Mouse (Mus musculus): Measurements from ENCODE around the gene Kcnt1. TPM values are rescaled to one million over a fixed set of nuclear protein-coding genes. Genes with fewer than 3 reads are reported as not detected.

The Kcnt1 gene
- 0.46 TPM for polyA plus RNA-seq (2014; fragmentation: Illumina TruSeq; extraction: RNeasy Lipid Tissue Mini Kit (QIAGEN cat#74804); ENCODE audit: low read depth, low replicate concordance)

DNA sequence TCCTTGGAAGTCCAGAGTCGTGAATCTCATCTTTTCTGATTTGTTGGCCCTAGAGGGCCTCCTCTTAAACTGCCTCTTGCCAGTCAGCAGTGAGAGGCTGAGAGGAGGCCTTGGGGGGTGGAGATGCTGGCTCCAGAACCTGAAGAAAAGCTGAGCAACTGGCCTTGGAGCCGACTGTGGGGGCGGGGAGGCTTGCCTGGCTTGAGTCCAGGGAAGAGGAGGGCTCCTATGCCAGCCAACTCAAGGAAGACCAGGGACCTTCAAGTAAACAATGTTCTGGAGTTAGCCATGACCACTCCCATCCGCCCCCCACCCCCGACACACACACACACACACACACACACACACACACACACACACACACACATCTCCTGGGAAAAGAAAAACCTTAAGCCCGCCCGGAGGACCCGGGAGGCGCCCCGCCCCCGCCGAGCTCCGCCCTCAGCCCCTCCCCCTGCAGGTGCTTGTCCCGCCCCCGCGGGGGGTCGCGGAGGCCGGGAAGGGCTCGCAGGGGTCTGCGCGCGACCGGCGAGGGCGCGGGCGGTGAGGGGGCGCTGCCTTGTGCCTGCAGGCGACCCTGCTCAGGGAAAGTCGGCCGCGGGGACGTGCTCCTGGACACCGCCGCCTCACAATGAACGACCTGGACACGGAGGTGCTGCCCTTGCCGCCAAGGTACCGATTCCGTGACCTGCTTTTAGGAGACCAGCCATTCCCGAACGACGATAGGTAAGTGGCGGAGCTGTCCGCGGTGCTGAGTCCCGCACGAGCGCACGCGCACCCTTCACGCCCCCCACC, at the start of gene Kcnt1:
TSS of gene Kcnt1 (plus strand) at position 398 of the 795 bp plus-strand sequence.

DNA sequence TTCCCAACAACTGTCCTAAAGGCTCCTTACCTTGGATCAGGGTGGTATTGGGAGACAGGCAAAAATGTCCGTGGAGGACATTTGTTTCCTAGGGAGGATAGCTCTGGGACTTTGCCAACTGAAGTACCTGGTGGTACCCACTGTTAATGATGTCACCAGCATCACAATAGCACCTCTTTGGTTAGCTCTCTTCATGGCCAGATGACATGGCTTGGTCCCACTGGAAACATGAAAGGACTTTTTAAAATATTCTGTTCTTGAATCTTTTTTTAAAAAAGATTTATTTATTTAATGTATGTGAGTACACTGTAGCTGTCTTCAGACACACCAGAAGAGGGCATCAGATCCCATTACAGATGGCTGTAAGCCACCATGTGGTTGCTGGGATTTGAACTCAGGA, 47.8 kb upstream of the Kcnt1 start, which contains the start of gene Glt6d1:
TSS of gene Glt6d1 (minus strand) at position 101 of the 400 bp plus-strand sequence.

DNA sequence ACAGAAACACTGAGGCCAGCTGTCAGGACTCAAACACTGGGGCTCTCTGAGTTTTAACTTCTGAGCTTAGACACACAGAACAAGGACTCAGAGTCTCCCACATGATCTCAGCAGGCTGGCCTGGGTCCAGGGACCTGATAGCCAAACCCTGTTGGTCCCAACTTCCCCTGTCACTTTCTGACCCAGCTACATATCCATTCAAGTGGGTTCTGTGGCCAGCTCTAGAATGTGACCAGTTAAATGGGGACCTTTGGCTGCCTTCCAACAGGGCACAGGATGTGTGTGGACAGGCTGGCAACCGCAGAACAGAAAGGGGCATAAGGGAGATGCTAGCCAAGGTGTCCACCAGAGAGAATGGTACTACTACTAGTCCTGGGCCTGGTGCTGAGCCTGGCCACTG, 40.7 kb upstream of the Kcnt1 start, which contains the start of gene Lcn9:
TSS of gene Lcn9 (plus strand) at position 348 of the 400 bp plus-strand sequence.

GRCm38 (mm10) chr2:25847226-25847625, 16.3 kb upstream of the Kcnt1 start, which contains the start of gene Sohlh1:
Gene Sohlh1 (minus strand): TSS chr2:25847248.

Other genes with a start within 250 kb of the Kcnt1 start
- 88.5 TPM for gene Ccdc183, start 246.1 kb upstream of the Kcnt1 start, polyA plus RNA-seq (2014; fragmentation: Illumina TruSeq; extraction: RNeasy Lipid Tissue Mini Kit (QIAGEN cat#74804); ENCODE audit: low read depth, low replicate concordance)
- 2.3 TPM for gene Tmem141, start 241.7 kb upstream of the Kcnt1 start, polyA plus RNA-seq (2014; fragmentation: Illumina TruSeq; extraction: RNeasy Lipid Tissue Mini Kit (QIAGEN cat#74804); ENCODE audit: low read depth, low replicate concordance)
- gene Fcna, start 235.7 kb upstream of the Kcnt1 start, polyA plus RNA-seq (2014; fragmentation: Illumina TruSeq; extraction: RNeasy Lipid Tissue Mini Kit (QIAGEN cat#74804); ENCODE audit: low read depth, low replicate concordance): not detected
- not detected for gene Lcn8, start 210.6 kb upstream of the Kcnt1 start, polyA plus RNA-seq (2014; fragmentation: Illumina TruSeq; extraction: RNeasy Lipid Tissue Mini Kit (QIAGEN cat#74804); ENCODE audit: low read depth, low replicate concordance)
- not detected for gene Lcn5, start 205.8 kb upstream of the Kcnt1 start, polyA plus RNA-seq (2014; fragmentation: Illumina TruSeq; extraction: RNeasy Lipid Tissue Mini Kit (QIAGEN cat#74804); ENCODE audit: low read depth, low replicate concordance)
- not detected for gene Lcn6, start 186.9 kb upstream of the Kcnt1 start, polyA plus RNA-seq (2014; fragmentation: Illumina TruSeq; extraction: RNeasy Lipid Tissue Mini Kit (QIAGEN cat#74804); ENCODE audit: low read depth, low replicate concordance)
- not detected for gene Lcn10, start 181.0 kb upstream of the Kcnt1 start, polyA plus RNA-seq (2014; fragmentation: Illumina TruSeq; extraction: RNeasy Lipid Tissue Mini Kit (QIAGEN cat#74804); ENCODE audit: low read depth, low replicate concordance)
- not detected for gene Obp2a, start 163.7 kb upstream of the Kcnt1 start, polyA plus RNA-seq (2014; fragmentation: Illumina TruSeq; extraction: RNeasy Lipid Tissue Mini Kit (QIAGEN cat#74804); ENCODE audit: low read depth, low replicate concordance)
- gene Bmyc, start 157.0 kb upstream of the Kcnt1 start, polyA plus RNA-seq (2014; fragmentation: Illumina TruSeq; extraction: RNeasy Lipid Tissue Mini Kit (QIAGEN cat#74804); ENCODE audit: low read depth, low replicate concordance): 1.2 TPM
- not detected for gene Obp2b, start 126.7 kb upstream of the Kcnt1 start, polyA plus RNA-seq (2014; fragmentation: Illumina TruSeq; extraction: RNeasy Lipid Tissue Mini Kit (QIAGEN cat#74804); ENCODE audit: low read depth, low replicate concordance)
- gene Lcn3, start 98.2 kb upstream of the Kcnt1 start, polyA plus RNA-seq (2014; fragmentation: Illumina TruSeq; extraction: RNeasy Lipid Tissue Mini Kit (QIAGEN cat#74804); ENCODE audit: low read depth, low replicate concordance): not detected
- gene Lcn11, start 86.7 kb upstream of the Kcnt1 start, polyA plus RNA-seq (2014; fragmentation: Illumina TruSeq; extraction: RNeasy Lipid Tissue Mini Kit (QIAGEN cat#74804); ENCODE audit: low read depth, low replicate concordance): not detected
- 3.1 TPM for gene Gm13539, start 81.5 kb upstream of the Kcnt1 start, polyA plus RNA-seq (2014; fragmentation: Illumina TruSeq; extraction: RNeasy Lipid Tissue Mini Kit (QIAGEN cat#74804); ENCODE audit: low read depth, low replicate concordance)
- 58.7 TPM for gene Glt6d1, start 47.9 kb upstream of the Kcnt1 start, polyA plus RNA-seq (2014; fragmentation: Illumina TruSeq; extraction: RNeasy Lipid Tissue Mini Kit (QIAGEN cat#74804); ENCODE audit: low read depth, low replicate concordance)
- not detected for gene Lcn9, start 40.6 kb upstream of the Kcnt1 start, polyA plus RNA-seq (2014; fragmentation: Illumina TruSeq; extraction: RNeasy Lipid Tissue Mini Kit (QIAGEN cat#74804); ENCODE audit: low read depth, low replicate concordance)
- not detected for gene Sohlh1, start 16.5 kb upstream of the Kcnt1 start, polyA plus RNA-seq (2014; fragmentation: Illumina TruSeq; extraction: RNeasy Lipid Tissue Mini Kit (QIAGEN cat#74804); ENCODE audit: low read depth, low replicate concordance)
- gene Camsap1, start 119.5 kb downstream of the Kcnt1 start, polyA plus RNA-seq (2014; fragmentation: Illumina TruSeq; extraction: RNeasy Lipid Tissue Mini Kit (QIAGEN cat#74804); ENCODE audit: low read depth, low replicate concordance): 180 TPM
- 49.7 TPM for gene Ubac1, start 158.0 kb downstream of the Kcnt1 start, polyA plus RNA-seq (2014; fragmentation: Illumina TruSeq; extraction: RNeasy Lipid Tissue Mini Kit (QIAGEN cat#74804); ENCODE audit: low read depth, low replicate concordance)

All from testis, adult 10 weeks (tissue).